ENCODE assay signal across 23 mouse cellular contexts in the genomic region with DNA sequence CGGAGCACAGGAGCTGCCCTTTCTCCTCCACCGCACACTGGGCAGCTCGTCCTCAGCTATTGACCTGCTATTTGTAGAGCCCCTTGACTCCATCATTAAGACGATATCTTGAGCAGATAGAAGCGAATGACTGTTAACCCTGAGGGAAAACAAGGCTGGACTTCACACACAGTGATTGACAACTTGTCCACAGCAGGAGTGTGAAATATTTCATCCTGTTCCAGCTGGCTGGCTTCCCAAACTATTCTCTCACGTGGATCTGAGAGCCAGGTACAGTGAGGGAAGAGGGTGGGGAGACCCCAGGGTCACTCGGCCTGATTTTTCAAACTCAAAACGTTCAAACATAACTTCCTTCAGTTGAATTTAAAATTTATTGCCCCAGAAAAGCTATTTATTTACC.
DNase-seq lines count a peak whose midpoint lies in the region; ATAC-seq and TF ChIP-seq lines count a peak whose summit lies in the region.
"Had no signal": no experiment of that assay in that cellular context is flagged by ENCODE, and none has a peak within 500 bp of the region (broad histone marks: within the 10 kb centered on the region; RNA-seq: fewer than 3 reads in every experiment).

No protein-coding gene starts in this region.

- TF ChIP-seq POLR2A in heart, adult 2 months (IDR thresholded peaks at IDR 0.05; ENCODE audit: insufficient read depth, low read depth, low read length), result no peak
- TF ChIP-seq POLR2A in brain, embryonic 14.5 days (IDR thresholded peaks at IDR 0.05; ENCODE audit: borderline replicate concordance, extremely low read depth, insufficient read depth, insufficient read length, poor library complexity, severe bottlenecking), result no peak
- TF ChIP-seq POLR2A in cortical plate, adult 2 months (IDR thresholded peaks at IDR 0.05; ENCODE audit: extremely low read depth, insufficient read depth, low read length), result no peak

- H3K27me3 ChIP-seq in heart, adult 2 months (ENCODE audit: control insufficient read depth, insufficient read depth, low read length), result no peaks in the 10 kb centered on the region
- H3K27me3 ChIP-seq: embryonic facial prominence, embryonic 13.5 days; forebrain, embryonic 15.5 days; heart, embryonic 13.5 days; liver, embryonic 13.5 days had no signal

- intact Hi-C loops in heart, adult 2 months (cut with DNase I), result no loop called here

- TF ChIP-seq CTCF in heart, adult 2 months (IDR thresholded peaks at IDR 0.05), result no peak
- TF ChIP-seq CTCF in layer of hippocampus, adult 2 months (conservative IDR thresholded peaks at IDR 0.05), result no peak
- TF ChIP-seq CTCF in brain, embryonic 14.5 days (IDR thresholded peaks at IDR 0.05; ENCODE audit: borderline replicate concordance, extremely low read depth, insufficient read depth, insufficient read length), result no peak
- TF ChIP-seq CTCF in cortical plate, adult 2 months (IDR thresholded peaks at IDR 0.05; ENCODE audit: extremely low read depth, insufficient read depth, low read length), result no peak

- no peaks in the 10 kb centered on the region for H3K79me2 ChIP-seq in heart, adult 2 months (replicated peaks; ENCODE audit: control insufficient read depth, insufficient read depth, low read length)

- no peaks in the 10 kb centered on the region for H3K4me1 ChIP-seq in heart, adult 2 months (ENCODE audit: control insufficient read depth, insufficient read depth, low read length)
- peaks cover 11% of the 10 kb centered on the region for H3K4me1 ChIP-seq in cortical plate, adult 2 months (ENCODE audit: control insufficient read depth, insufficient read depth, low read length)
- H3K4me1 ChIP-seq: embryonic facial prominence, embryonic 13.5 days; liver, embryonic 13.5 days had no signal

- peak; percentile 74 for DNase-seq in heart, adult 11 months
- DNase-seq in heart, adult 2 months, result no peak
- DNase-seq in layer of hippocampus, adult 2 months (ENCODE audit: low spot score in 2 of 2), result no peak
- no peak for DNase-seq in layer of hippocampus, adult 11-12 months (ENCODE audit: low spot score)
- DNase-seq in brain, embryonic 14.5 days (ENCODE audit: low read depth), result peak; percentile 52
- DNase-seq: adrenal gland, postnatal 10 days; embryo, embryonic 11 days; gastrocnemius, postnatal 14 days; heart, adult 18-20 months; heart, postnatal 14 days; kidney, adult 18-20 months; kidney, postnatal 10 days; liver, embryonic 13.5 days; lung, adult 2 months; lung, postnatal 14 days; retina, postnatal 1 day; spleen, adult 18-20 months had no signal

- no peak overlapping the region for H3K4me3 ChIP-seq in heart, adult 2 months
- no peak overlapping the region for H3K4me3 ChIP-seq in layer of hippocampus, adult 2 months
- H3K4me3 ChIP-seq in cortical plate, adult 2 months (ENCODE audit: insufficient read depth, low read length), result no peak overlapping the region
- H3K4me3 ChIP-seq: embryonic facial prominence, embryonic 13.5 days; erythroblast, embryonic 14.5 days; forebrain, embryonic 15.5 days; heart, embryonic 13.5 days; liver, embryonic 13.5 days had no signal

- H3K9ac ChIP-seq in heart, adult 2 months (ENCODE audit: low read depth, low read length), result no peak overlapping the region
- H3K9ac ChIP-seq: embryonic facial prominence, embryonic 13.5 days; forebrain, embryonic 15.5 days; heart, embryonic 13.5 days; liver, embryonic 13.5 days had no signal

- H3K36me3 ChIP-seq in heart, adult 2 months (ENCODE audit: control insufficient read depth, insufficient read depth, low read length), result no peaks in the 10 kb centered on the region
- H3K36me3 ChIP-seq: embryonic facial prominence, embryonic 13.5 days; forebrain, embryonic 15.5 days; heart, embryonic 13.5 days; liver, embryonic 13.5 days had no signal

- no peak for TF ChIP-seq EP300 in heart, adult 2 months (IDR thresholded peaks at IDR 0.05; ENCODE audit: insufficient read depth, low read depth, low read length)

- H3K27ac ChIP-seq in heart, adult 2 months, result no peak overlapping the region
- H3K27ac ChIP-seq in layer of hippocampus, adult 2 months, result peak overlapping the region; percentile 77
- peak overlapping the region; percentile 73; the same call in 1 of the 2 replicates for H3K27ac ChIP-seq in cortical plate, adult 2 months (ENCODE audit: insufficient read depth, low read length)
- H3K27ac ChIP-seq: embryonic facial prominence, embryonic 13.5 days; forebrain, embryonic 15.5 days; heart, embryonic 13.5 days; liver, embryonic 13.5 days had no signal

- no peak for ATAC-seq in frontal cortex, adult (ENCODE audit: low TSS enrichment)
- ATAC-seq: forebrain, embryonic 15.5 days had no signal

- WGBS in heart, adult 2 months, result 45% methylated on average over 8 of the region's 8 CpGs

Comparison
In these comparisons a context has a peak if more than half of its experiments do, and no peak if none do; other contexts are left out.
1. DNase-seq: peak in heart, adult 11 months (single experiment) and brain, embryonic 14.5 days (single experiment); none in heart, adult 2 months (0 of 2), layer of hippocampus, adult 2 months (0 of 2) and layer of hippocampus, adult 11-12 months (single experiment).